Mouse (Mus musculus): Measurements from ENCODE around the gene Acp5.

Gene Acp5

DNA sequence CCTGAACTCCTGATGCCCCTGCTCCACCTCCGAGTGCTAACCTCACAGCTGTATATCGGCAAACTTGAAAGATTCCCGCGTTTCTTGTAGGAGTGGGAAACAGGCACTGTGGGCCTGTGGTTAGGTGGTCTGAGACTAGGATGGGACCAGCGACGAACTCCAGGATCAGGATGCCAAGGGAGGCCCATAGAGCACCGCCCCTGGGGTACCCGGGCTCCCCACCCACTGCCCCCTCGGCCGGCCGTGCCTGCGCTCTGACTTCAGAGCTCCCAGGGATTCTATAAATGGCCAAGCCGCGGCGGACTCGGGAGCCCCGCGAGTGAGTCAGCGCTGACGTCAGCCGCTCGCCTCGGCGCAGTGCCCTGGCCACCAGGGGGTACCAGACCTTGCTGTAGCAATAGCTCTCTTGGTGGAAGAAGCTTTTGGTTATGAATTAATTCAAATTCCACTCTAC is 39.6 kb downstream of the Acp5 start:
- peak; percentile 71 for DNase-seq

DNA sequence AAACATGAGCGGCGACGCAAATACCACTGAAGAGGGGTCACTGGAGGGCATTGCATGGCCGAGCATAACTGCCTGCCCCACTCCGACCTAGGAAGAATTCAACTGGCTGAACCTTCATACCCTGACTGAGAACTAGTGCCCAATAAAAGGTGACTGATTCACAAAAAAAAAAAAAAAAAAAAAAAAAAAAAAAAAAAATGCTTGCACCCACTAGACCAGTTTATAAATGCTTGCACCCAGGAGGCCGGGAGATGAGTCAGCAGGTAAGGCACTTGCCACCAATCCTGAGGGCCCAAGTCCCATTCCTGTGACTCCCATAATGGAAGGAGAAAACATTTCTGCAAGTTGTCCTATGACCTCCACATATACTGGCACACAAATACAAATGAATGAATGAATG is 42.8 kb downstream of the Acp5 start:
- DNase-seq: no peak

DNA sequence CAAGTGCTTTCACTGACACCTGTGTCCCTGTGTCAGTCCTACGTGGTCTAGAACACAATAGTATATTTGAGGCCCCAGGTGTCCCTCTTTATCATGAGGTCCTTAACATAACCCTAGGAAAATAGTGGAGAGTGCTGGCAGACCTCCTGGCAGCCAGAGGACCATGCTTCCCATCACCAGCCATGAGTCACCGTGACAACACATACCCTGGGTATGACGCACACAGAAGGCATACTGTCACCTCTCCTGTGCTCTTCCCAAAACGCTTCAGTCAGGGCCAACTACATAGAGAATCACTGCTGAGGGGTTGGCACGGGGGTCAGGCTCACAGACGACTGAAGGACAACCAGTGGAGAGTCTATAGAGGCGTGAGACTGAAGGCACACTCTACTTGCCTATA is 45.5 kb downstream of the Acp5 start:
- DNase-seq: no peak

- DNase-seq: no peak
Observed at GRCm38 (mm10) chr9:22089281-22089680, 46.2 kb downstream of the Acp5 start.

- no peak for DNase-seq
Observed at GRCm38 (mm10) chr9:22087034-22087618, 48.4 kb downstream of the Acp5 start.

DNA sequence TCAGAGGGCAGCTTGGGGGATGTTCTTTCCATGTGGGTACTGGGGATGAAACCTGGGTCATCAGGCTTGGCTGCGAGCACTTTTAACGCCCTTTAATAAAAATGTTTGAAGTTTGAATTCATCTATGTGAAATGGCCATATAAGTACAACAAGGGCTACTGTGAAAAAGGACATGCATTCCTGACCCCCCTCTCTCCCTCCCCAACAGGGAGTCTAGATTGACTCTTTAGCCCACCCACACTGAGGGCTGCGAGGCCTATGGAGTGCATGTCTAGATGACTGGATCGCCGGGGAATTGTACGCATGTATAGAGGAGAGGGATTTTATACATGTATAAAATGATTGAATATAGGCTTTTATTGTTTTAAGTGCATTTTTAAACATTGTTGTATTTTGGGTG is 49.5 kb downstream of the Acp5 start:
- DNase-seq: no peak

GRCm38 (mm10) chr9:22085022-22085834 is 50.3 kb downstream of the Acp5 start, which contains the start of gene Ecsit:
TSS of gene Ecsit (minus strand) at chr9:22085438.
- DNase-seq: peak; percentile 97

DNA sequence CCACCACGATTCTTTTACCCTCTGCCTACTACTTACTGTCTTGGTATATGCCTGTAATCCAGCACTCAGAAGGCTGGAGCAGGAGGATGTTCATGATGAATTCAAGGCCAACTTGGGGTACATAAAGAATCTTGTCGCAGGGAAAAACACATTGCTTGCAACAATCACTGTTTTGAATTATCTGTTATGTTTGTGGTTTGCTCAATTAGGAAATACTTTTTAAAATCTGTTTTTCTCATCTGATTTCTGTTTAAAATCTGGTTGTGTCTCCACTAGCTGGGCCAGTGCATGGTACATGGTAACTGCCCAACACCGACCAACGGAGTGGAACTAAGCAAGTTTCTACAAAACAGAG is 50.9 kb downstream of the Acp5 start:
- DNase-seq: no peak
